Mouse (Mus musculus) ES-E14 (cell line): ENCODE results near the gene Lmtk3. TPM values are rescaled to one million over a fixed set of nuclear protein-coding genes. Genes with fewer than 3 reads are reported as not detected.

ENCODE experiments used
- DNase-seq: peaks from one replicate; pipeline ENCODE4 v3.0.0-alpha.2; 2013; ENCODE audit warnings: low read depth, low spot score
- H3K27ac ChIP-seq: 2 replicates; pipeline ENCODE4 v1.5.1; 2012; ENCODE audit warnings: low read depth, mild to moderate bottlenecking, low read length, moderate library complexity, mixed read lengths; ENCODE audit not compliant: poor library complexity, insufficient read depth, severe bottlenecking
- H3K36me3 ChIP-seq: 2 replicates; pipeline ENCODE4 v1.6.1; 2012; ENCODE audit warnings: mild to moderate bottlenecking, low read length, moderate library complexity, mixed read lengths; ENCODE audit not compliant: control insufficient read depth, poor library complexity, insufficient read depth, severe bottlenecking
- H3K4me1 ChIP-seq, 2 experiments: fragments of 150-350 bp in 1 of 2; sonication (generic) in 1 of 2; 2 replicates each; pipeline ENCODE4 v1.6.1; 2012; ENCODE audit warnings: low read length in 2 of 2, mild to moderate bottlenecking in 1 of 2, mixed read lengths in 1 of 2; ENCODE audit not compliant: control insufficient read depth in 2 of 2, insufficient read depth in 2 of 2, poor library complexity in 1 of 2
- H3K4me3 ChIP-seq, 2 experiments: fragments of 150-350 bp in 1 of 2; sonication (generic) in 1 of 2; 2 replicates each; pipeline ENCODE4 v1.5.1; 2012; ENCODE audit warnings: low read length in 2 of 2, low read depth in 1 of 2, mild to moderate bottlenecking in 1 of 2, mixed read lengths in 1 of 2; ENCODE audit not compliant: insufficient read depth in 1 of 2, poor library complexity in 1 of 2, severe bottlenecking in 1 of 2
- H3K9ac ChIP-seq: 2 replicates; pipeline ENCODE4 v1.6.1; 2012; ENCODE audit warnings: low read depth, mild to moderate bottlenecking, low read length, mixed read lengths; ENCODE audit not compliant: poor library complexity, insufficient read depth, severe bottlenecking
- H3K9me3 ChIP-seq: fragments of 150-350 bp; sonication (generic); 2 replicates; pipeline ENCODE4 v1.6.1; 2012; ENCODE audit warnings: low read depth, mild to moderate bottlenecking, low read length; ENCODE audit not compliant: control insufficient read depth, insufficient read depth
- CHD2 ChIP-seq: IDR thresholded peaks from 2 replicates; pipeline ENCODE4 v1.6.1; 2014; ENCODE audit warnings: mild to moderate bottlenecking, low read depth, low read length, inconsistent platforms
- HCFC1 ChIP-seq: IDR thresholded peaks from 2 replicates; pipeline ENCODE4 v1.6.1; 2012; ENCODE audit warnings: low read length, inconsistent platforms, borderline replicate concordance; ENCODE audit not compliant: insufficient read depth
- MAFK ChIP-seq: IDR thresholded peaks from 2 replicates; pipeline ENCODE4 v1.6.1; 2014; ENCODE audit warnings: mild to moderate bottlenecking, low read depth, low read length, inconsistent platforms; ENCODE audit not compliant: insufficient read depth
- ZC3H11A ChIP-seq: IDR thresholded peaks from 2 replicates; pipeline ENCODE4 v1.6.1; 2012; ENCODE audit warnings: low read depth, mild to moderate bottlenecking, inconsistent platforms, low read length, borderline replicate concordance
- ZNF384 ChIP-seq: IDR thresholded peaks from 2 replicates; pipeline ENCODE4 v1.6.1; 2012; ENCODE audit warnings: low read depth, low read length, inconsistent platforms
- in situ Hi-C, 2 experiments: fragments of 600-800 bp; cut with MboI; formaldehyde crosslinking; loops; one replicate each; pipeline ENCODE4 v1.15.1; 2025; ENCODE audit warnings: low sequenced_read_pairs in 2 of 2, inconsistent platforms in 1 of 2; ENCODE audit not compliant: unreplicated experiment in 2 of 2
- total RNA-seq: library from RNA; depleted of rRNA; stranded (reverse); fragments of 300-350 nt; gene quantifications from 2 replicates; pipeline ENCODE4 v1.2.3, GENCODE M21; 2012

Gene Lmtk3
- total RNA-seq, 1 experiment: 7.2 TPM

- H3K36me3 ChIP-seq: no peaks in the 10 kb centered on the region; the same call in 1 of the 2 replicates
- no peak overlapping the region for H3K27ac ChIP-seq
- H3K9ac ChIP-seq: peak overlapping the region; percentile 54; the same call in 1 of the 2 replicates
- peak overlapping the region; percentile 53 to 71 for H3K4me3 ChIP-seq
- H3K4me1 ChIP-seq: peaks cover 2 to 17% of the 10 kb centered on the region in 2 experiments; a peak in 3 of 4 replicates
- in situ Hi-C loops: no loop called here
- DNase-seq: peak; percentile 89
- H3K9me3 ChIP-seq: no peaks in the 10 kb centered on the region
- TF ChIP-seq CHD2 (peak; percentile 83), MAFK (no peak)
Observed at GRCm38 (mm10) chr7:45786661-45787413, 3.3 kb downstream of the Lmtk3 start.

- Histone ChIP-seq H3K9ac (peak overlapping the region; percentile 48), H3K27ac (no peak overlapping the region), H3K4me3 (peak overlapping the region; percentile 53 to 71), H3K36me3 (no peaks in the 10 kb centered on the region; the same call in 1 of the 2 replicates), H3K9me3 (no peaks in the 10 kb centered on the region), H3K4me1 (peaks cover 2 to 21% of the 10 kb centered on the region in 2 experiments; a peak in 3 of 4 replicates)
- DNase-seq: no peak
- TF ChIP-seq ZC3H11A (no peak), HCFC1 (no peak)
- in situ Hi-C loops: no loop called here
Observed at GRCm38 (mm10) chr7:45787642-45788041, 4.1 kb downstream of the Lmtk3 start.

GRCm38 (mm10) chr7:45790721-45791120 lies 7.2 kb downstream of the Lmtk3 start:
- no peak overlapping the region for H3K27ac ChIP-seq
- no peaks in the 10 kb centered on the region; the same call in 1 of the 2 replicates for H3K36me3 ChIP-seq
- in situ Hi-C loops: no loop called here
- no peaks in the 10 kb centered on the region for H3K9me3 ChIP-seq
- peaks cover 2 to 22% of the 10 kb centered on the region in 2 experiments; a peak in 3 of 4 replicates for H3K4me1 ChIP-seq
- no peak overlapping the region for H3K9ac ChIP-seq
- H3K4me3 ChIP-seq: no peak overlapping the region
- no peak for DNase-seq
- TF ChIP-seq ZNF384 (no peak), MAFK (no peak), CHD2 (no peak), HCFC1 (no peak), ZC3H11A (no peak)

GRCm38 (mm10) chr7:45791756-45792490 lies 8.4 kb downstream of the Lmtk3 start:
- Histone ChIP-seq H3K4me3 (peak overlapping the region in 1 of 2 experiments; percentile 6; a peak in 1 of 4 replicates), H3K9me3 (no peaks in the 10 kb centered on the region), H3K36me3 (no peaks in the 10 kb centered on the region; the same call in 1 of the 2 replicates), H3K4me1 (peaks cover under 1 to 20% of the 10 kb centered on the region in 2 experiments; a peak in 3 of 4 replicates), H3K27ac (no peak overlapping the region), H3K9ac (no peak overlapping the region)
- DNase-seq: no peak
- no peak for TF ChIP-seq MAFK
- TF ChIP-seq HCFC1: no peak
- TF ChIP-seq ZNF384: no peak
- TF ChIP-seq ZC3H11A: no peak
- no peak for TF ChIP-seq CHD2
- in situ Hi-C loops: no loop called here
